Mouse (Mus musculus) myocyte (in vitro differentiated cells): ENCODE measurements around the gene Pccb. TPM values are rescaled to one million over a fixed set of nuclear protein-coding genes. Genes with fewer than 3 reads are reported as not detected.

Experiments
- H3K27me3 ChIP-seq: one replicate; pipeline ENCODE4 v1.6.1; 2011; ENCODE audit not compliant: control insufficient read depth, insufficient read depth, insufficient read length
- H3K36me3 ChIP-seq: one replicate; pipeline ENCODE4 v1.6.1; 2011; ENCODE audit not compliant: control insufficient read depth, insufficient read depth
- H3K4me2 ChIP-seq: one replicate; pipeline ENCODE4 v1.6.1; 2011; ENCODE audit warnings: low read depth, control low read depth
- H3K4me3 ChIP-seq: one replicate; pipeline ENCODE4 v1.5.1; 2011; ENCODE audit warnings: mild to moderate bottlenecking, control low read depth, moderate library complexity
- H3K79me2 ChIP-seq: one replicate; pipeline ENCODE4 v1.6.1; 2011; ENCODE audit not compliant: control insufficient read depth, insufficient read depth
- H3ac ChIP-seq: one replicate; pipeline ENCODE4 v1.6.1; 2011; ENCODE audit not compliant: control insufficient read depth, insufficient read length
- CEBPB ChIP-seq: IDR thresholded peaks from 2 replicates; pipeline ENCODE4 v1.6.1; 2011; ENCODE audit warnings: mild to moderate bottlenecking, moderate library complexity; ENCODE audit not compliant: poor library complexity, insufficient read depth, severe bottlenecking
- E2F4 ChIP-seq: IDR thresholded peaks from one replicate; pipeline ENCODE4 v1.6.1; 2011; ENCODE audit warnings: mild to moderate bottlenecking, control low read depth, moderate library complexity; ENCODE audit not compliant: insufficient read depth
- MAX ChIP-seq: IDR thresholded peaks from one replicate; pipeline ENCODE4 v1.6.1; 2011; ENCODE audit warnings: low read depth, mild to moderate bottlenecking, control low read depth
- MYOD1 ChIP-seq, 3 experiments: IDR thresholded peaks; one replicate each; pipeline ENCODE4 v1.6.1; 2011; ENCODE audit warnings: control low read depth in 2 of 3, low read depth in 2 of 3, mild to moderate bottlenecking in 2 of 3, moderate library complexity in 1 of 3; ENCODE audit not compliant: insufficient read length in 2 of 3, control insufficient read depth in 1 of 3
- MYOG ChIP-seq, 3 experiments: IDR thresholded peaks; one replicate each; pipeline ENCODE4 v1.6.1; 2011; ENCODE audit warnings: control low read depth in 2 of 3, low read depth in 2 of 3, mild to moderate bottlenecking in 2 of 3; ENCODE audit not compliant: insufficient read length in 2 of 3, control insufficient read depth in 1 of 3, insufficient read depth in 1 of 3
- POLR2A ChIP-seq: IDR thresholded peaks from one replicate; pipeline ENCODE4 v1.6.1; 2011; ENCODE audit warnings: low read depth, mild to moderate bottlenecking, control low read depth, moderate library complexity; ENCODE audit not compliant: insufficient read length
- POLR2AphosphoS2 ChIP-seq: IDR thresholded peaks from one replicate; pipeline ENCODE4 v1.6.1; 2011; ENCODE audit warnings: low read depth, control low read depth; ENCODE audit not compliant: insufficient read length
- REST ChIP-seq: IDR thresholded peaks from one replicate; pipeline ENCODE4 v1.6.1; 2011; ENCODE audit warnings: mild to moderate bottlenecking, control low read depth, moderate library complexity; ENCODE audit not compliant: insufficient read depth, insufficient read length
- SRF ChIP-seq: IDR thresholded peaks from one replicate; pipeline ENCODE4 v1.6.1; 2011; ENCODE audit warnings: low read depth; ENCODE audit not compliant: control insufficient read depth, insufficient read length
- TCF12 ChIP-seq: IDR thresholded peaks from one replicate; pipeline ENCODE4 v1.6.1; 2011; ENCODE audit warnings: mild to moderate bottlenecking, control low read depth; ENCODE audit not compliant: poor library complexity, insufficient read depth, severe bottlenecking
- TCF3 ChIP-seq: IDR thresholded peaks from one replicate; pipeline ENCODE4 v1.6.1; 2011; ENCODE audit warnings: low read depth, control low read depth; ENCODE audit not compliant: insufficient read length
- USF1 ChIP-seq: IDR thresholded peaks from one replicate; pipeline ENCODE4 v1.6.1; 2011; ENCODE audit warnings: low read depth, mild to moderate bottlenecking, control low read depth, moderate library complexity
- polyA plus RNA-seq: library from polyadenylated mRNA; unstranded; fragments of >200 nt; fragmentation: generic; extraction: Trizol; gene quantifications from one replicate; pipeline ENCODE4 v1.2.1, GENCODE M21; 2012; ENCODE audit warnings: missing spikeins

The Pccb gene
- polyA plus RNA-seq, 1 experiment: 46.8 TPM

DNA sequence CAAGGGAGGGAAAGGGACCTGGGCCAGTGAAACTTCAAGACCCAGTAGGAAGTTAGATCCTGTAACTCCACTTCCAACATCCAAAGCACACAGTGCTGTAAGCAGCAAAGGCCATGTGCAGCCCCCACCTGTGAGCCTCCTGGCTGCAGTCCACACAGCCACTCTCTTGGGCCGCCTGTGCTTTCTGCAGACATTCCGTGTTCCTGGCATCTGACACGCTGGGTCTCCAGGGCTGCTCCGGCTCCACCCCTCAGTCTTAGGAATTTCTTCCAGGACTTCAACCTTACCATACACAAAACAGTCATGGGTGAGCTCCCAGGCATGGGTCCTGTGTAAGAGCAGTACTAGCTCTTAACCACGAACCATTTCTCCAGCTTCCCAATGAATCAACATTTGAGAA, 55.4 kb downstream of the Pccb start:
- no peak overlapping the region for H3ac ChIP-seq
- no peak for TF ChIP-seq REST
- no peak for TF ChIP-seq TCF3
- no peak for TF ChIP-seq MYOG (IDR thresholded peaks at IDR 0.05; ENCODE audit: control insufficient read depth in 1 of 3, insufficient read depth in 1 of 3, insufficient read length in 2 of 3, low read depth in 2 of 3)
- TF ChIP-seq MYOD1 (IDR thresholded peaks at IDR 0.05; ENCODE audit: control insufficient read depth in 1 of 3, insufficient read length in 2 of 3, low read depth in 2 of 3): no peak
- TF ChIP-seq POLR2A: no peak
- TF ChIP-seq E2F4: no peak
- no peak for TF ChIP-seq SRF
- no peak for TF ChIP-seq TCF12
- TF ChIP-seq USF1: no peak
- H3K4me2 ChIP-seq: no peak overlapping the region
- no peaks in the 10 kb centered on the region for H3K79me2 ChIP-seq
- no peaks in the 10 kb centered on the region for H3K27me3 ChIP-seq
- no peaks in the 10 kb centered on the region for H3K36me3 ChIP-seq
- no peak overlapping the region for H3K4me3 ChIP-seq

DNA sequence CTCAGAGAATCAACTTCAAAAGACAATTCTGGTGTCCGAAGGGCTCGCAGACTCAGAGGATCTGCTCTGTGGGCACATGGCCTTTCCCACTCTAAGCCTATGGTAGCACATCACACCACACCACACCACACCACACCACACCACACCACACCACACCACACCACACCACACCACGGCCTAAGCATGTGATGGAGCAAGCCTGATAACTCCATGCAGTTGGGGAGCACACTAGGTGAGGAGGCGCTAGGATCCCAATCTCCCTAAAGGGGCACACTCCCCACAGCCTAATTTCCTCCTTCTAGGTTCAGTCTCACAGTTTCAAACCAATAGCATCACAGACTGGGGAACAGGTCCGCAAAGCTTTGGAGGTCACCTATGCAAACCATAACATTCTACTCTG, 56.0 kb downstream of the Pccb start:
- no peak overlapping the region for H3K4me3 ChIP-seq
- no peaks in the 10 kb centered on the region for H3K27me3 ChIP-seq
- TF ChIP-seq MYOG (IDR thresholded peaks at IDR 0.05; ENCODE audit: control insufficient read depth in 1 of 3, insufficient read depth in 1 of 3, insufficient read length in 2 of 3, low read depth in 2 of 3) (no peak), TCF12 (no peak), MYOD1 (IDR thresholded peaks at IDR 0.05; ENCODE audit: control insufficient read depth in 1 of 3, insufficient read length in 2 of 3, low read depth in 2 of 3) (no peak), E2F4 (no peak), REST (no peak), POLR2A (no peak), MAX (no peak)
- H3K4me2 ChIP-seq: no peak overlapping the region
- no peaks in the 10 kb centered on the region for H3K79me2 ChIP-seq
- no peaks in the 10 kb centered on the region for H3K36me3 ChIP-seq
- H3ac ChIP-seq: no peak overlapping the region

DNA sequence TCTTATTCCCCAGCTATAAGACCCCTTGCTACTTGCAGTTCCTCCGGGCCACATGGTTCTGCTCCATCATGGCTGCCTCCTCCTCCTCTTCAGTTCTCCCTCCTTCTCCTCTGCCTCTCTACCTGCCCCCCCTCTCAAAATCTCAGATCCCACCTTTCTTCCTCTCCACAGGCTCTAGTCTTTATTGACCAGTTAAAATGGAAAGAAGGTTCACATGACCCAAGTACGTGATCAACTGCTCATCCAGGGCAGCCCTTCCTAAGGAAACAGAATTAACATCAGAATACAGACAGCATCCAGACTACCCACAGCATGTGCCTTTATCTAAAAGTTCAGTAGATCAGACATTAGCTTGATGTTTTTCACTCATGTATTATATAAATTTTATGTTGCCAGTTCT, 65.2 kb downstream of the Pccb start:
- Histone ChIP-seq H3K79me2 (no peaks in the 10 kb centered on the region), H3K36me3 (no peaks in the 10 kb centered on the region), H3K27me3 (no peaks in the 10 kb centered on the region), H3ac (no peak overlapping the region), H3K4me2 (no peak overlapping the region), H3K4me3 (no peak overlapping the region)
- TF ChIP-seq MYOD1 (IDR thresholded peaks at IDR 0.05; ENCODE audit: control insufficient read depth in 1 of 3, insufficient read length in 2 of 3, low read depth in 2 of 3) (no peak), MAX (no peak), SRF (no peak), POLR2A (no peak), TCF3 (no peak), CEBPB (no peak), POLR2AphosphoS2 (no peak), TCF12 (no peak), E2F4 (no peak), USF1 (no peak), MYOG (IDR thresholded peaks at IDR 0.05; ENCODE audit: control insufficient read depth in 1 of 3, insufficient read depth in 1 of 3, insufficient read length in 2 of 3, low read depth in 2 of 3) (no peak), REST (no peak)

DNA sequence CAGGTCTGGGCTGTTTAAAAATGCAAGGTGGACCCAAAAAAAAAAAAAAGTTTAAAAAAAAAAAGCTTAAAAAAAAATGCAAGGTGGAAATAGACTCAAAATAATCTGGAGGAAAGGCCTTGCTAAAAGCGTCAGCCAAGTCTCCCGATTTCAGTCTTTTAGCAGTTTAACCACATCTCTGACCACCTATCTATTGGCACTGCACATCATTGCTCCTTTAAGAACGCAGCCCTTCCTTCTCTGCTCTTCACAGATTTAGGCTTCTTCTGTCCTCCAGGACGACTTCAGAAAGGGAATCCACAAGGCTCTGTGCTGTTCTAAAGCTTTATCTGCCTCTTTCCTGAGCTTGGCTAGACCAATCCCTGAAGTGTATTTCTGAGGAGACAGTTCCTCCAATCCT, 70.6 kb downstream of the Pccb start:
- Histone ChIP-seq H3K4me2 (no peak overlapping the region), H3K79me2 (no peaks in the 10 kb centered on the region), H3K27me3 (no peaks in the 10 kb centered on the region), H3K36me3 (peaks cover 6% of the 10 kb centered on the region), H3K4me3 (no peak overlapping the region), H3ac (no peak overlapping the region)
- no peak for TF ChIP-seq POLR2AphosphoS2
- no peak for TF ChIP-seq TCF3
- no peak for TF ChIP-seq MYOD1 (IDR thresholded peaks at IDR 0.05; ENCODE audit: control insufficient read depth in 1 of 3, insufficient read length in 2 of 3, low read depth in 2 of 3)
- TF ChIP-seq SRF: no peak
- TF ChIP-seq E2F4: no peak
- TF ChIP-seq MAX: no peak
- no peak for TF ChIP-seq MYOG (IDR thresholded peaks at IDR 0.05; ENCODE audit: control insufficient read depth in 1 of 3, insufficient read depth in 1 of 3, insufficient read length in 2 of 3, low read depth in 2 of 3)
- TF ChIP-seq REST: no peak
- TF ChIP-seq CEBPB: no peak
- no peak for TF ChIP-seq TCF12
- TF ChIP-seq USF1: no peak
- no peak for TF ChIP-seq POLR2A

DNA sequence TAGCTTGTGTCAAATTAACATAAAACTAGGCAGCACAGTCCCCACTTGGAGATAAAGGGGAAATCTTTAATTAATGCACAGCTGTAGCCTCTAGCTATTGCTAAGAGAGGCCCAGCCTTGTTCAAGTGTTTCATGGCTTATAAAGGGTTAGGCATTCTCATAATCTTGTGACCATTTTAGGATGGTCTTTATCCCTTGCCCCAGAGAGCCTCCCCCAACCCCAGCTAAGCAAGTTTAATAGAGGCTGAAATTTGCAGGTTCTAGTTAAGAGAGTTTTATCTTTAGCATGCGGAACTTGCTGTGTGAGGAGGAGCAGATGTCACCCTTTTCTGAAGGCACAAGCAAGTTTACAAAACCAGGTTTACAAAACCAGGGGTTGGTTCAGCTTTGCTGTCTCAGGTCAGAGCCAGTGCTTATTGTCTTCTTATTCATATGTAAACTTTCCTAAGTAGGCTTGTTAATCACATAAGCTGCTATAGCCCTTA, 71.2 kb downstream of the Pccb start:
- Histone ChIP-seq H3K79me2 (no peaks in the 10 kb centered on the region), H3K36me3 (peaks cover 6% of the 10 kb centered on the region), H3ac (no peak overlapping the region), H3K27me3 (no peaks in the 10 kb centered on the region), H3K4me2 (no peak overlapping the region), H3K4me3 (no peak overlapping the region)
- TF ChIP-seq SRF (no peak), E2F4 (no peak), USF1 (no peak), MYOG (IDR thresholded peaks at IDR 0.05; ENCODE audit: control insufficient read depth in 1 of 3, insufficient read depth in 1 of 3, insufficient read length in 2 of 3, low read depth in 2 of 3) (no peak), MAX (no peak), TCF3 (no peak), REST (no peak), POLR2AphosphoS2 (no peak), TCF12 (no peak), MYOD1 (IDR thresholded peaks at IDR 0.05; ENCODE audit: control insufficient read depth in 1 of 3, insufficient read length in 2 of 3, low read depth in 2 of 3) (no peak)
